Mouse (Mus musculus) frontal cortex, postnatal 14 days (tissue): ENCODE measurements around the gene Kat6b.

Source experiments
- DNase-seq, 2 experiments: peaks; one replicate each; pipeline ENCODE4 v3.0.0; 2022; ENCODE audit warnings: low spot score in 2 of 2

The Kat6b gene

DNA sequence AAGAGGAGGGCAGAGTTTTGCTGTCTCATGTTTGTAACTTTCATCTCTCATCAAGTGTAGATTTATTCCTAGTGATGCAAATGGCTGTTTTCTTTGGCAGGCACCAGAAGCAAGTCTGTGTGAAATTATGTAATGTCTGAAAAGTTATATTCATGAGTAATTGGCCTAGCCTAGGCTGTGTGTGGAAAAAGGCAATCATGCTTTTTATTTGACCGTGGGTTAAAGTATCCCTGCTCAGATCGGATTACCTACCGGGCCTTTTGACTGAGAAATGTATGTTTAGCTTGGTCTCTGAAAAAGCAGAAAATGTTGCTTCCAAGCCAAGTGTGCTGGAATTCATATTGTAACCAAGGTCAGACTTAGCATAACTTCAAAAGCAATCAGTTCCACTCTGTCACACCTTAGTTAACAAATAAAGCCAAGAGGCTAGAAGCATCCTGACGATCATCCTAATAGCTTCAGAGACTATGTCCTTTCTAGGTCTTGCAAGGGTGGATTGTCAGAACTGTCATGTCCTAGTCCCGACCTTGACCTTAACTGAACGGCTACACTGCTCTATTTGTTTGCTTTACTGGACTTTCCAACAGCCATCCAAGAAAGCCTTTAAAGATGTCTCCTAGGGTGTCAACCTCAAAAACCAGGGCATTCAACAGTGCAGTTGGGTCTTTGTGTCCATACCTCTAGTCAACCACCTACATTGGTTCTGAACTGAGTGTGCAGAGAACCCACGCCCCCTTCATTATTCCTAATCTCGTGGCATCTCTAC, 111.9 kb downstream of the Kat6b start:
- no peak for DNase-seq

DNA sequence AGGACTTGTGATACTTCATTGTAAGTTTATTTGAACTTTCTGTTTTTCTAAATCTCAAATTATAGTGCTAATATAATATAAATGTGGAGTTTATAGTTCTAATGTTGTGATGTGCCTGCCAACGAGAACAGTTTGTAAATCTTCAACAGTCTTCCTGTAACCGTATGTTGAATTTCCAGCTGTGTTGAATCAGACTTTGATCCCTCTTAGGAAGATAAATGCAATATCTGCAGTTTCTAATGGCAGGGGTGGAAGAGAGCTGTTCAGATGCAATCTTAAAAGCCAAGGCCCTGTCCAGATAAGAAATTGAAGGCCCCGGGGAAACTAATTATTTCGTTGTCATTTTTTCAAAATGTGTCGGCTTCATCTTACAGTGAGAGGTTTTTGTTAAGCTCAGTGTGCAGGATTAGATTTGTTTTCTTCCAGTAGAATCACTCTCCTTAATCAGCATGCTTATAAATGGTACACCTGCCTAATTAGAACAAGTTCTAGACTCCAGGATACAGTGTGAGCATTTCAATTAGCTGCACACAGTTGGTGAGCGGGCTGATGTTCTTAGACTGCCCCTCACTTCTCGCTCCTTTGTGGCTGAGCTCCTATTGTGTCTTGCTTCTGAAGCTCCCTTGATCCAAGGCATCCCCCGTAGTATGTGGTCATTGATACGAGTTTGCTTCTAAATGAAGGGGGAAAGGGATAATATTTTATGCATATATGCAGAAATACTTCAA, 118.4 kb downstream of the Kat6b start:
- no peak for DNase-seq

DNA sequence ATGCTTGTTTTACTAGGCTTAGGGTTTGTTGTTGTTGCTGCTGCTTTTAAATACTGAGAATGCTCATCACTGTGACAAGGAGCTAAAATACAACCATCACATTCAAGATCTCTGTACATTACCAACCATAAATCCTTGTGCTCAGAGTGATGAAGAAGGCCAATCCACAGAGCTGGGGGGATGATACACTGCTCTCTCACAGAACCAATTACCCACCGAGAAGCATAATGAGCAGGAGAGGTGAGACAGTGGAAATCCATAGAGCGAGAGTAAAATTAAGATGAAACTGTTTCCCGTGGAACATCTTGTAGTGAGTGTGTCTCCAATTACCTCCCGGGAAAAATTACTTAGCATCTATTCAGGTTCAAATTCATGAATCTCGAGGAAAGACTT, 118.9 kb downstream of the Kat6b start:
- DNase-seq: no peak

DNA sequence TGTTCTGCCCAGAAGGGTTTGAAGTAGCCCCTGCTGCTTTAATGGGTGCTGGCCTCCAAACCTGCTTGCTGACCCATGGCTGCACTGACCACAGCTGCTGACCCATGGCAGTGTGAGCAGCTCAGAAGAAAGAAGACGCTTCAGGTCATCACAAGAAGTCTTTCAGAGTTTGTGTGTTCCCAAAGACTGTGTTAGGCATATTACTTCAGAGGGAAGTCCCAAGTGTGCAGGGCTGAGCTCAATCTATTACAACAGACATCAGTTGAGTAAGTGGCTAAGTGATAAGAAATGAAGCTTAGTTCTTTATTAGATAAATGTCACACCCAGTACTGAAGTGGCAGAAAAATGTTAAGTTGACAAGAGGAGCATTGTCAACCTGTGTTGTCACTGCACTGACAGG, 119.4 kb downstream of the Kat6b start:
- DNase-seq: no peak

DNA sequence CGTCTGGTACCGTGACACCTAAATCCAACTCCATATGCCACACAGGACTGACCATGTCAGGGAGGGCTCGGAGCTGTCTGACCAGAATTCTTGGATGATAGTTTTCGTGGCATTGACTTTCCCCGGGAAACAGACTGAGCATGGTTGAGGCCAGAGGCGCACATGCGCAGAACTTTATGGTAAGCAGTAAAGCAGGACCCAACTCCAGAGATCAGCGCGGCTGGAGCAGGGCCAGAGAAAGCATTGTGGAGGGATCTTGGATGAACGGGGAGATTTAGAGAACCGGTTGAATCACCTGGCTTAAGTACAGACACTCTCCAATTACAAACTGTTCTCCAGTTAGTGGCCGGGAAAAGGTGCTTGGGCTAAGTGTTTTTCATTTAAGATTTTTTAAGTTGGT, 120.9 kb downstream of the Kat6b start:
- no peak for DNase-seq

DNA sequence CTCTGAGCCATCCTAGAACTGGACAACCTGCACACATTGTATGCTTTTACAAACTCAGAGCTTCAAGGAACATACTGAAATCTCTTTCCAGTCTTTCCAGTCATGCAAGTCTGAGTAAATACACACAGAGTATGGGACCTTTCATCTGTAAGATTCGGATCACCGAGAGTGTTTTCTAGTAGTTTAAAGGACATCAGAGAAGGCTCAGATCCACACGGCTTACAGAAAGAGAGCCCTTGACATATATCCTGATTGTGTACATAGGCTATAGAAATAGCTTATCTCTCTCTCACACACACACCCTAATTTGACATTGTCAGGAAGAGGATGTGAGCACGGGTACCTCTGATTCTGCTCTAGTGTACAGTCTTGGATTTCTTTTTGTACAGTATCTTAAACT, 121.7 kb downstream of the Kat6b start:
- DNase-seq: no peak

DNA sequence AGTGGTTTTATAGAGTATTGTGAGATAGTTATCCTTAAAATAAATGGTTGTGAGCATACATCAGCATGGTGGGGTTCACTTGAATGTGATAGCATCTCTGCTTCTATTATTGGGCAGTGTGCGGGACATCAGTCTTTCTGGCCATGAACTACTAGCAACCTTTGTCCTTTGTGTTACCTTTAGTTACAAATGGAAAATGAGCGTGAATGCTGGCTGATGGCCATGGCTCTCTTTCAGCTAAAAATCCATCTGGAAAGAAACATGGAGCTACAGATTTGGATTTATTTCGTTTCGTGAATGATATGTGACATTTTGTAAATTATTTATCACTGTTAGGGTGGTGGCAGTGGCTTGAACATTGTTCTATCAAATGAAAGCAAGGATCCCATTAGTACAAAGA, 126.5 kb downstream of the Kat6b start:
- DNase-seq: no peak

DNA sequence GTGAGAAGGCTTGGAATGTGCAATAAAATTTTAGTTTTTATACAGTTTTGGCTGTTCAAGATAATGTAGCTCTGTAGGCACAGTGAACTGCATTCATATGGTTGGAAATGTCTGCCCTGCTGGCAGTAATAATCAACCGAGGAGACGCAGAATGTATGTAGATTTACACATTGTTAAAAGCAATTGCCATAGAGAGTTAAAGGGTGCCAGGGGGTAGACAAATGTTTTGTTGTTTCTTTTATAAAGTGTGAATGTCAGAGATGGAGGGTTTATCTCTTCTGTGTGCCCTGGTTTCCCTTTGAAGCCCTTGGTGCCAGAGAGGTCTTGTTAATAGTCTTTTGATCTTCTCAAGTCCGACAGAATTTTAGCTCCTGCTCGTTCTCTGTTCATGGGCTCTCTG, 127.7 kb downstream of the Kat6b start:
- DNase-seq: no peak

DNA sequence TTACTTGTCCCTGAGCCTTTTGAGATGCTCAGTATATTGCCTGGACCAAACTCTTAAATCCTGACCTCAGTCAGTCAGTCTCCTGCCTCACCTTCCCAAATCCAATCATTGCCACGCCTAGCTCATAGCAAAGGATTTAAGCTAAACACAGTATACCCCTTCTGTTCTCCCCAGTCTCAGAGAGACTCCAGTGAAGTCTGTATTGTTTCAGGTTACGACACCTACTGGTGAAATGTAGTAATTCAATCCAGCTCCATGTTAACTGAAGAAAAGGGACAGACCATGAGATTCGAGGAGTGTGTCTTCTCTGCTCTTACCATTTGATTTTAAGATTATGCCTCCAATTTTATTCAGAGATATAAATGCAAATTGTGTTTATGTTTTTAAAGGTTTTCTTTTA, 129.0 kb downstream of the Kat6b start:
- DNase-seq: no peak

DNA sequence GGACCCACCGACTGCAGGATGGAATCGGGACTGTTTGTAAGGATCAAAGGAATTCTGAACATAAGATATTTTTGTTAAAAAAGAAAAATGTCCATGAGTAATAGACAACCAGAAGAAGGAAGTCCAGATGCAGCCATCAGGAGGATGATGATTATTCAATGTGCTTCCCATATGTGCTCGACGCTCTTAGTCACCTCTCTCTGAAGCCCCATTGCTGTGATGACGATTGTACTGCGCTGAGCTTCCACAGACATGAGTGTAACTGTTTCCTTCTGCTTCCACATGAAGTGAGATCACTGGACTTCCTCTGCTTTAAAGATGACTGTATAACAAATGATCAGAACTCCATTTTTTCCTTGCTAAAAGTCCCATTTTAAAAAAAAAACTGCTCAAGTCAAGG, 131.8 kb downstream of the Kat6b start:
- DNase-seq: no peak

DNA sequence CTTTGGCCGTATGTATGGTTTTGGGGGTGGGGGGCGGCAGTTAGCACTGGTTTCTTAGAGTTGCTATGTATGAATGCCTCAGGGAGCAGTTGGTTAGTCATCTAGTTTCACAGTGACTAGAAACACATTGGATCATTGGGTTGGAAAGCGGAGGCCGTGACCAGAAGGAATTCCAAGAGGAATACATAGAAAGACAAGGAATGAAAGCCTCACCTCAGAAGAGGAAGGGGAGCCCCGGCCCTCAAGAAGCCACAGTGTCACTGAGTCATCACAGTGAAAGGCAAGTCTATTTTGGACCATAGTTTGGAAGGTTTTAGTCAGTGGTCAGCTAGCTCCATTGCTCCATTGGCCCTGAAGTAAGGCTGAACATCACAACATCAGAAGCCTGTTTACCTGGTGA, 132.9 kb downstream of the Kat6b start:
- no peak for DNase-seq

DNA sequence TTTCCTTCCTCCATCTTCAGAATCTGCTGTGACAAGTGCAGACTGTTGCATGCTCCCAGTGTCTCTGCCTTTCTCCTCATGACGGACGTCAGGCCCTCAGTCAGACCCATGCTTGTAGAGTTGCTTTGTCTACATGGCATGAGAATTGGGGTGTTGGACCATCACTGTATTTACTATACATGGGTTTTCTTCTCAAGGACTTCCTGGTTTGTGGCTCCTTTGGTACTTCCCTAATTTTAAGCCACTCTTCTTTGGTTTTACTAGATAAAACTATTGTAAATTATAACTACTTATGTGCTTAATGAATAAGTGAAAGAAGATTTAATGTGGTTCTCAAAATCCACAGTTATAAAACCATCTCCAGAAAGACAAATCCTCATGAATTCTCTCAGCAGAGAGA, 134.6 kb downstream of the Kat6b start:
- DNase-seq: no peak

DNA sequence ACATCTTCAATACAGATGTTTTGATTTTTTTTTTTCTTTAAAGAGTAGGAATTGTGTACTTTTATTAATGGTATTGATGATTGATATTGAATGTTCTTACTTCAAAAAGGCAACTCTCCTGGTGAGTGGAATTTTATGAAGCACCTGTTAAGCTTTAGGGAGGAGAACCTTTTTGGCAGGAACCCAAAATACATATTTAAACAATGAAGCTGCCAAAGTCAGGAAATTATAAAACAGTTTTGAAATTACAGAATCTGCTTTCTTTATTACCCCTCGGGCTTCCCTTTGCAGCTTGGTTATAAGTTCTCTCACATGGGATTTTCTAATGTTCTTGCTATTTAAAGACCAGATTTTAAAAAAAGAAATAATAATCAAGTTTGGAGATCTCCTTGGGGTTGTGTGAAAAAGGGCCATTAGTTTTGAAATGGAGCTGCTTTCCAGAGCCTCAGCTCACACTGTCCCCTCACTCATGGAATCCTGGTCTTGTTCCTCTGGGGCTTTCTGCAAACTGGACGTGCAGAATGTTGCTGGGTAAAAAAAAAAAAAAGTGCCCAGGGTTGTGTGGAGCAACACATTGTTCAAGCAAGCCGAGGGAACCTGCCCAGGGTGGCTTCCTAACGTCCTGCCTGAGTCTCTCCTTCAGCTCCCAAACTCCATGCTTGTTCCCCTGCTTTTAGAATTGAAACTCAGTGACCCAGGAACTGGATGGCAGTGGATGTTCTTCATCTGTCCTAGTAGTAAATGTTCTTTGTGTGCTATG, 136.2 kb downstream of the Kat6b start:
- no peak for DNase-seq

DNA sequence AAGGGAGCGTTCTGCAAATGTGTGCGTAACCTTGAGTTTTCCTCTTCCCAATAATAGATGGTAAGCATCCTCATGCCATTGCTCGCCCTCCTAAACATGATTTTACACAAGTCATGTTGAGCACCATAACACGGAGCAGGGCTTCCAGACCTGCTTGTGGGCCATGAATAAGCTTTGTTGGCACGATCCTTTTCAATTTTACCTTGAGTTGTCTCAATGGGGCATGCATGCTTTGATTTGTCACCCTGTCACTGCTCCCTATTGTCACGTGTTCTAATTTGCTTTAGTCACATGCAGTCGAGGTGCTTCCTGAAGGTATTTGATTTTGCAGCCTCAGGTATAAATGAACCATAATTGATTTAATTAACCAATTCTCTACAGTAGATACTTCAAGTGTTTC, 138.7 kb downstream of the Kat6b start:
- no peak for DNase-seq

DNA sequence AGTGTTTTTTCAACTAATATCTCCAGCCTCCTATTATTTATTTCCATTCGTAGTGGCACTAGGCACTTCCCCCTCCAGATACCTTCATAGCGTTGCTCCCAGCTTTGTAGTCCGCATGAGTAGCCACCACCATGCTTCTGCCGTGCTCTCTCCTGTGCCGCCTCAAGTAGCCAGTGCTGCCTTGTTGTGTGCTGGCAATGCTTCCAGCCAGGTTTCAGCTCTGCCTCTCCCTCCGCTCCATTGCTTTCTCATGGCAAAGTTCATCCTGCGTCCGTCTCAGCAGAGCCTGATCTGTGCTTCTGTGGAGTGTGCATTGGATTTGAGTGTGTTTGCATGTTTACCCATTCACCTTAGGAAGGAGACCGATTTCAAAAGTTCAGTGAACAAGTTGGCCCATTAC, 144.7 kb downstream of the Kat6b start:
- DNase-seq: no peak

DNA sequence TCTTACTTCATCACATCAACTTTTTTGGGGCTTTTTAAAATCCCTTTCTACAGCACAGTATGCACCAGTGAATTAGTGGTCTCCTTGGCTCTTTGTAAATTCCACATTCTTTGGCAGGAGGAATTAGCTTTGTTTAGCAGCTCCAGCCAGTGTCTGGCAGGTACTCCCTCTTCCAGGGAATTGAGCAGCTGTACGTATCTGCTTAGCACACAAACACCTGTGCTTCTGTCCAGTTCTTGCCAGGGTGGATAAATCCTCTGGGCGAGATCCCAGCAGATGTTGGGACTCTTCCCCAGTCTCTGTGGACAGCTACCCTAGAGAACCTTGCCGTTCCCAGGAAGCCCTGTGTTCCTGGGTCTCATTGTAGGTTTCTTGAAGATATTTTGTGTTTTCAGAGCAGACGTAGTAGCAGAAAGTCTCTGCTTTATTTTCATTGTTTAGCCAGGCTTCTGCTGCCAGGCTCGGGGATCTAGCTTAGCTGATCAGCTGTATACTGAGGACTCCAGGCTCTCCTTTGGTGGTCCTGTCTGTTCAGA, 150.5 kb downstream of the Kat6b start:
- DNase-seq: no peak

DNA sequence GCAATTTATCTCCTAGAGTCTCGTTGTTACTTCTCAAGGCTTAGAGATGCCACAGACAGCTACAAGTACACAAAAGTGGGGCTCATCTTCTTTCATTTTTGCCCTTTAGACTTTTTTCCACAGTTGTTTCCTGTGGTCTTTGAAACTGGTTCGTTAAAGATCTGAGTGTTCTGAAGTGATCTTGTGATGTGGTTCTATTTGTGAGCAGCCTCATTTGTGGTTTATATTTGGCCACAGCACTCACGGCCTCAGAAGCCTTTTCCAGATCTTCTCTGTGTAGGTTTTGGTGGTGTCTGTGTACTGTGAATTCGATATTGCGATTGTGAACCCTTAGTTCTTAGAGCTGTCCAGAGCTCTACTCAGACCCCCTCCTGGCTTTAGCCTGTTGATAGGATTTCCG, 155.3 kb downstream of the Kat6b start:
- DNase-seq: no peak

DNA sequence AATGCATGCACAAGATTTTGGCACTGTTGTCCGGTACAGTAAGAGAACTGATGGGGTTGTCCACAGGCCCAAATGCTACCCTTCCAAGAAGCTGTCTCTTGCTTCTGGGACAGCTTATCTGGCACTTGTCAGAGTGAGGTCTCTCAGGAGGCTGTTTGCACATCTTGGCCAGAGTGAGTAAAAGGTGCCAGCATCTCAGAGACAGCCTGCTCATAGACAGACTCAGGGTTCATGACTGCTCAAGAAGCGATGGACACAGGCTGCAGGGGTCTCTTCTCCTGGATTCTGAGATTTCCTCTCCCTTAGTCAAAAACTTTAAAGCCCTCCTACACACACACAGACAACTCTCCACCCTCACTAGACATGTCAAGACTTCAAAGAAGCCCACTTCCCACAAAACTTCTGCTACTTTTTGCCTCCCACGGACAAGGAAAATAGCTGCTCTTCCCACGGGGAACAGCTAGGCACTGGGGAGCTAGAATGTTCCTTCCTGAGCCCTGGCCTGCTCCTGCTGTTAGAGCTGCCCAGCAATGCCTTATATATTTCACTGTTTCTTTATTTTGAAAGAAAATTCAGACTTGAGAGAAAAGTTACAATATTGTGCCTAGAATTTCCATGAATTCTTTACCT, 159.7 kb downstream of the Kat6b start:
- DNase-seq: no peak

DNA sequence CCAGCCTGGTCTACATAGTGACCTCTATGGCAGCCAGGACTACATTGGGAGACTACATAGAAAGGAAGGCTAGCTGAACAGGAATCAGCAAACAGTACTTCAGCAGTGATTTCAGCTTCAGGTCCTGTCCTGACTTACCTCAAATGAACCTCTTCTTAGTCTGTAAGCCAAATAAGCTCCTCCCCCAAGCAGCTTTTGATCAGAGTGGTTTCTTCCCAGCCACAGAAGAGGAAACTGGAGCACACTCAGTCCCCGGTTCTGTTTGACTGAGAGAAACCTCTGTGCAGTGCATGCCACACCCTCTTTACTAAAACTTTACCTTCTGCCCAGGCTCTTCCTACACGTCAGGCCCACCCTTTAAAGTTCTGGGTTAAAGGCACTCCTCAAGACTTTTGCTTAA, 172.6 kb downstream of the Kat6b start:
- no peak for DNase-seq

DNA sequence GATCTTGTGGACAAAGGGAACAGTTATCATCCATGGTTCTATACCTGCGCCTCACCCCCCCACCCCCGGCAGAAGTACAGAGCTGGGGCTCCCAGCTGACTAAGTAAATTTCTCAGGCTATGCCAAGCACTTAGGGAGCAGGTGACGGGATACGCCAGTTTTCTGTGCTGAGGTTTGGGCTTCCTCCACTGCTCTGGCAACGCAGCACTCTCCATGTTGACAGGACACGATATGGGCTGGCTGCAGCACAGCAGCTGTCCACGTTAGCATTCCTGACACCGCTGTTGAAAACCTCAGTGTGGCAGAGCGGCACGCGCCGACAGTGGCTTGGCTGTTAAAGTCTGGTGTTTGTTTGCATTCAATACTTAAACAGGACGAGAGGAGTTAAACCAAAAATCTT, 177.9 kb downstream of the Kat6b start:
- no peak for DNase-seq

DNA sequence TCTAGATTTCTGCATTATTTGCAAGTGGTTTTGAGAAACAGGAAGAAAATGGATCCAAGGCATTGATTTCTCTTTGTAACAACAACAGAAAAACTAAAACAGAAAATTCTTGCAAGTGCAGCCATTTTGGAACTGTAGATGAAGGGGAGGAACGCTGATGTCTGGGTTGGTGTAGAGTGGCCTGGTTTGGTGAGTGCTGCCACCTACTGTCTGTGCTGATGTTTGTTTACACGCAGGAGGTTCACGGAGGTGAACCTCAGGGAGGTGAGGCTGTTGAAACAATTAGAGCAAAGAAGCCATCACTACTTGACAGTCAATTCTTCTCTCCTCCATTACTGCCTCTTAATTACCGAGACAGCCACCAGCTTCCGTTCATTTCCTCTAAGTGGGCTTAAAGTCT, 178.4 kb downstream of the Kat6b start:
- no peak for DNase-seq

DNA sequence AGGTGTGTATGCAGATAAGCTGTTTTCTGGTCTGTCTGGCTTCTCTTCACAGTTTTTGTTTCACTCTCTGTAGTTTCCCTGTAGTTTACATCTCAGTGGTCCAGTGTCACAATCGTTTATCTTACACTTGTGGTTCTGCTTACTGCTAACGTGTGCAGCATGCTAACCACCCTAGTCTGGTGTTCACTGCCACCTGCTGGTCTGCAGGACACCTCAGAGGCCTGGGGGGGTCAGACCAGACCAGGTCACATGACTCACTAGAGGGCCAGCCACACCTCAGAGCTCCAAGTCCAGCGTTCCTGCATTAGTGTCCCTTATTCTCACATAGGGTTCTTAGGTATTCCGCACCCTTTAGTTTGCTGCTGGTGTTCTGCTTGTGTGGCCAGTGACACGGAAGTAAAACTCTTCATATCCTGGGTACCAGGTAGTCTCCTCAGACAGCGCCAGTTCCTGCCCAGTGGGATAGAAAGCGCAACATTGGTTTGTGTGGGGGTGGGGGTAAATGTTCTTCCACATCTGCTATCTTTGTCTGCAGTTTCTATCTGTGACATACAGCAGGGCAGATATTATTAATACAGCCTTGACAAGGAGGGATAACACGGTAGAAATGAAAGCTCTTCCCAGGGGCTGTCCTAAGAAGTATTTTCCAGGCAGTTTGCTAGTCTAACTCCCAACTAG, 181.4 kb downstream of the Kat6b start:
- DNase-seq: no peak
